Mouse (Mus musculus) heart, embryonic 16.5 days (tissue): ENCODE measurements around the gene Dnase1l2. TPM values are rescaled to one million over a fixed set of nuclear protein-coding genes. Genes with fewer than 3 reads are reported as not detected.

Experiments used
- ATAC-seq: fragments of 200-750 bp; cut with Nextera tagmentation; replicated peaks from 2 replicates; pipeline ENCODE4 v1.8.0; 2017; ENCODE audit warnings: moderate number of reproducible peaks; ENCODE audit not compliant: insufficient read depth, low FRiP score; ENCODE audit errors: extremely low read depth
- H3K27ac ChIP-seq: fragments of 300-500 bp; sonication (generic); 2 replicates; pipeline ENCODE4 v1.5.1; 2014; ENCODE audit warnings: mild to moderate bottlenecking, low read length, control low read depth, moderate library complexity
- H3K27me3 ChIP-seq: fragments of 300-500 bp; sonication (generic); 2 replicates; pipeline ENCODE4 v1.6.1; 2014; ENCODE audit warnings: low read length, mixed read lengths; ENCODE audit not compliant: control insufficient read depth, insufficient read depth
- H3K36me3 ChIP-seq: fragments of 300-500 bp; sonication (generic); 2 replicates; pipeline ENCODE4 v1.6.1; 2014; ENCODE audit not compliant: control insufficient read depth, insufficient read depth
- H3K4me1 ChIP-seq: fragments of 300-500 bp; sonication (generic); 2 replicates; pipeline ENCODE4 v1.6.1; 2014; ENCODE audit warnings: low read length, mixed read lengths; ENCODE audit not compliant: control insufficient read depth, insufficient read depth
- H3K4me2 ChIP-seq: fragments of 300-500 bp; sonication (generic); 2 replicates; pipeline ENCODE4 v1.6.1; 2014; ENCODE audit warnings: low read depth, mild to moderate bottlenecking, control low read depth, low read length
- H3K4me3 ChIP-seq: fragments of 300-500 bp; sonication (generic); 2 replicates; pipeline ENCODE4 v1.5.1; 2014; ENCODE audit warnings: mild to moderate bottlenecking, control low read depth, low read length
- H3K9ac ChIP-seq: fragments of 300-500 bp; sonication (generic); 2 replicates; pipeline ENCODE4 v1.6.1; 2014; ENCODE audit warnings: low read length, control low read depth
- H3K9me3 ChIP-seq: fragments of 300-500 bp; sonication (generic); replicated peaks from 2 replicates; pipeline ENCODE4 v1.6.1; 2016; ENCODE audit warnings: low read length; ENCODE audit not compliant: control insufficient read depth
- WGBS: fragments of 180-500 bp; shearing (Covaris S2); extraction: QIAGEN DNeasy Blood & Tissue Kit; methylation state at CpG from one replicate; pipeline ENCODE4 v1.1.7; 2014; 5-methylcytosine and 5-hydroxymethylcytosine counted together
- polyA plus RNA-seq: library from polyadenylated mRNA; unstranded; fragments of >200 nt; fragmentation: Nextera tagmentation; extraction: Ambion mirVana; gene quantifications from 2 replicates; pipeline ENCODE4 v1.2.1, GENCODE M21; 2015

Dnase1l2 gene
- polyA plus RNA-seq, 1 experiment from 2014 or later: 2.1 TPM

DNA sequence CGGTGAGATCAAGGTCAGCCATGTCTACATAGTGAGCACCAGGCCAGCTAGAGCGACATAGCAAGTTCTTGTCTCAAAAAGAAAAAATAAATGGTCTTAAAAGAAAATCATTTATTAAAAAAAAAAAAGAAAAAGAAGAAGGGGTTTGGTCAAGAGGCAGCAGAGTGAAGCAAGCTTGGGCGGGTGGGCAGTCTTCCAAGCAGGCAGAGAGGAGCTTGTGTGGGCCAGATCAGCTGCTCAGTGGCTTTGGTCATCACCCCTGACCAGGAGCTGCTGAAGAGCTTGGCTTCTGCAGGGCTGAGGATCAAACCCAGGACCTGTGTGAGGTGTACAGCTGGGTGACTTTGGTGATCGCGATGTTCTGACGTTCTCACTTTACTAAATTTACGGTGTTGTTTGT lies 48.4 kb downstream of the Dnase1l2 start:
- H3K27me3 ChIP-seq: no peaks in the 10 kb centered on the region
- no peaks in the 10 kb centered on the region for H3K36me3 ChIP-seq
- no peak for ATAC-seq
- H3K9ac ChIP-seq: no peak overlapping the region
- H3K27ac ChIP-seq: no peak overlapping the region
- no peak overlapping the region for H3K4me3 ChIP-seq
- 86% methylated on average over 7 of the region's 7 CpGs for WGBS
- H3K9me3 ChIP-seq: no peaks in the 10 kb centered on the region
- H3K4me1 ChIP-seq: no peaks in the 10 kb centered on the region
- H3K4me2 ChIP-seq: no peak overlapping the region

DNA sequence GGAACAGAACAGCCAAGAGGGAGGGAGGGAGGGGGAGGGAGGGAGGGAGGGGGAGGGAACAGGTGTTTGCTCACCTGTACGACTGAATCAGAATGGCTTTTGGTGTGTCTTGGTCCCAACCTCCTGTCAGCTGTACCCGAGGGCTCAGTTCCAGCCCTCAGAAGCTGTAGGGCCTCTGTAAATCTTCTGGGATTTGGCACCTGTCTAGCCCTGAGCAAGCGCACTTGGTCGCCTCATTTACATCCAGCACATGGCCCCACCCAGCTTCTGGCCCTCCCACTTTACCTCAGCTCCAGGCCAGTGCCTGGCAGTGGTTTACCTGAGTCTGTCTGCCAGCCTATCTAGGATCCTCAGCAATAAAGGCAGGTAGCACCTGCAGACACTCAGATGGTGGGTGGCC lies 49.4 kb downstream of the Dnase1l2 start:
- ATAC-seq: no peak
- H3K27me3 ChIP-seq: no peaks in the 10 kb centered on the region
- no peaks in the 10 kb centered on the region for H3K9me3 ChIP-seq
- no peaks in the 10 kb centered on the region for H3K4me1 ChIP-seq
- no peak overlapping the region for H3K27ac ChIP-seq
- no peak overlapping the region for H3K4me3 ChIP-seq
- H3K4me2 ChIP-seq: no peak overlapping the region
- H3K36me3 ChIP-seq: no peaks in the 10 kb centered on the region
- 53% methylated on average over 4 of the region's 4 CpGs for WGBS
- H3K9ac ChIP-seq: no peak overlapping the region

DNA sequence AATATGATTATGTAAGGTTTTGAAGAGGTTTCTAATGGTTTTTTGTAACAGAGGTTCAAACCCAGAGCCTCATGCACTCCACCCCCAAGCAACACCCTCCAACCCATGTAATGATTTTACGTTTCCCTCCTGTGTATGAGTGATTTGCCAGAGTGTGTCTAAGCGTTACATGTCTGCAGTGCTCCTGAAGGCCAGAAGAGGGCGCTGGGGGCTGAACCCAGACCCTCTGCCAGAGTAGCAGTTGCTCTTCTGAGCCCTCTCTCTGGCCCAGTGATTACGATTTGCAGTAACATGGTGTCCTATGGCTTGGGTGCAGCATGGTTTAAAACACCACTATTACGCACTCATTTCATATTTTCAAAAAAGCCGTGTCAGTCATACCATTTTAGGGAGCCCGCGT lies 51.8 kb downstream of the Dnase1l2 start:
- Histone ChIP-seq H3K4me3 (no peak overlapping the region), H3K4me2 (no peak overlapping the region), H3K9me3 (no peaks in the 10 kb centered on the region), H3K27me3 (no peaks in the 10 kb centered on the region), H3K27ac (no peak overlapping the region), H3K36me3 (no peaks in the 10 kb centered on the region), H3K4me1 (no peaks in the 10 kb centered on the region), H3K9ac (no peak overlapping the region)
- whole genome bisulfite sequencing: 65% methylated on average over 8 of the region's 8 CpGs
- no peak for ATAC-seq

Other genes with a start within 250 kb of the Dnase1l2 start
- 3.7 and 4.3 TPM in 2 replicates for gene Tbc1d24, start 237.5 kb downstream of the Dnase1l2 start, polyA plus RNA-seq
- 1.3 and 1.6 TPM in 2 replicates for gene Ntn3, start 233.6 kb downstream of the Dnase1l2 start, polyA plus RNA-seq
- 4.2 and 5.7 TPM in 2 replicates for gene Tedc2, start 222.3 kb downstream of the Dnase1l2 start, polyA plus RNA-seq
- 37.0 and 43.2 TPM in 2 replicates for gene Ccnf, start 191.6 kb downstream of the Dnase1l2 start, polyA plus RNA-seq
- gene Abca17, start 92.0 kb downstream of the Dnase1l2 start, polyA plus RNA-seq: not detected in 2 replicates
- 6.8 and 9.8 TPM in 2 replicates for gene Abca3, start 91.2 kb downstream of the Dnase1l2 start, polyA plus RNA-seq
- gene Rnps1, start 28.5 kb downstream of the Dnase1l2 start, polyA plus RNA-seq: 211 and 215 TPM in 2 replicates
- gene Eci1, start 16.5 kb downstream of the Dnase1l2 start, polyA plus RNA-seq: 333 and 371 TPM in 2 replicates
- gene E4f1, start 27.2 kb upstream of the Dnase1l2 start, polyA plus RNA-seq: 27.7 and 28.8 TPM in 2 replicates
- gene Pgp, start 27.3 kb upstream of the Dnase1l2 start, polyA plus RNA-seq: 71.1 and 76.0 TPM in 2 replicates
- 0.21 and 0.25 TPM in 2 replicates for gene Bricd5, start 30.8 kb upstream of the Dnase1l2 start, polyA plus RNA-seq
- gene Mlst8, start 36.0 kb upstream of the Dnase1l2 start, polyA plus RNA-seq: 18.7 and 19.5 TPM in 2 replicates
- gene Caskin1, start 45.5 kb upstream of the Dnase1l2 start, polyA plus RNA-seq: 0.24 and 0.52 TPM in 2 replicates
- 77.6 and 80.7 TPM in 2 replicates for gene Traf7, start 84.8 kb upstream of the Dnase1l2 start, polyA plus RNA-seq
- 0.87 and 0.92 TPM in 2 replicates for gene Rab26, start 91.1 kb upstream of the Dnase1l2 start, polyA plus RNA-seq
- gene Pkd1, start 106.7 kb upstream of the Dnase1l2 start, polyA plus RNA-seq: 17.6 and 18.4 TPM in 2 replicates
- 48.1 and 53.3 TPM in 2 replicates for gene Tsc2, start 189.5 kb upstream of the Dnase1l2 start, polyA plus RNA-seq
- gene Nthl1, start 189.6 kb upstream of the Dnase1l2 start, polyA plus RNA-seq: 11.2 and 12.7 TPM in 2 replicates
- 50.8 and 63.9 TPM in 2 replicates for gene Slc9a3r2, start 207.2 kb upstream of the Dnase1l2 start, polyA plus RNA-seq
- 0.62 TPM in 1 of 2 replicates, not detected in the other for gene Npw, start 215.4 kb upstream of the Dnase1l2 start, polyA plus RNA-seq
- 11.9 and 17.0 TPM in 2 replicates for gene Zfp598, start 226.6 kb upstream of the Dnase1l2 start, polyA plus RNA-seq
- 0.60 and 0.67 TPM in 2 replicates for gene Syngr3, start 246.8 kb upstream of the Dnase1l2 start, polyA plus RNA-seq